Mouse (Mus musculus) stomach, postnatal 0 days (tissue): ENCODE results near the gene Smg9.

Experiments used
- CTCF ChIP-seq: IDR thresholded peaks from 2 replicates; pipeline ENCODE4 v1.5.1; 2016; ENCODE audit warnings: antibody characterized with exemption, low read depth, mild to moderate bottlenecking, moderate library complexity
- EP300 ChIP-seq: optimal IDR thresholded peaks from 2 replicates; pipeline ENCODE3; 2016; ENCODE audit warnings: antibody characterized with exemption

DNA sequence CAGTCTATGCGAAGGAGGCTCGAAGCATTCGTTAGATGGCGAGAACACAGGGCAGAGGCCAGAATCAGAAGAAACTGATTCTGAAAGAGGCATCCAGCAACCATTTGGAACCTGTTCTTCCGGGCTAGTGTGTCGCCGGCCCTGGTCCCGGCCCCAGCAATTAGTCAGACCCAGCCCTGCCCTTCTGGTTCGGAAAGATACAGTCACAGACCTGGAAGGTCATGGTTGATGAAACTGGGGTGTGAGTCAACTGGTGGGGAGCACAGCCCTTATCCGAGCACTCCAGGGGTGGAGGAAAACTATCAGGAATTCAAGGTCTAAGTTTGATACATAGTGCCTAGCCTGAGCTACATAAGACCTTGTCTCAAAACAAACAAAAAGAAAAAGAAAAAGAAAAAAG is 43.3 kb upstream of the Smg9 start:
- TF ChIP-seq CTCF (no peak), EP300 (no peak)
